21 mouse cellular contexts compared by ENCODE assay signal in the genomic region with DNA sequence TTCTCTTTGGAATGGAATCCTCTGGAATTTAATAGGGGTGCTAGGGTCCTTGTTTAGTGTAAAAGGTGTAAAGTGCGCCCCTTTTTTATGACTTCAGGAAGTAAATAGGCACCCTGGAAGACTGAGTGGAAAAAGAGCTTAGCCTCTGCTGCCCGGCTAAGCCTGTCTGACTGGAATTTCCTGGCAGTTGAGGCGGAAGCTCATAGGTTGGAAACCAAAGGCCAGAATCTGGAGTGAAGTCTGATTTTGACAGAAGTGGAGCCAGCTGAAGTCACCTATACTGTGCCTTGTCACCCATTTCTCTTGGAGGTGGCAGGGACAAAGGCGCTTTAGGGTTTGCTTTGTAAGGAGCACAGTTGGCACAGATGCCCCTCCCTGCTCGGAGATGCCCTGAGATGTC. TPM values are rescaled to one million over a fixed set of nuclear protein-coding genes. Genes with fewer than 3 reads are reported as not detected.
A peak's percentile ranks its signal among the peaks of the same experiment; 100 is the strongest.
DNase-seq lines count a peak whose midpoint lies in the region; ATAC-seq lines count a peak whose summit lies in the region.
"Had no signal": no experiment of that assay in that cellular context is flagged by ENCODE, and none has a peak within 500 bp of the region (broad histone marks: within the 10 kb centered on the region; RNA-seq: fewer than 3 reads in every experiment).

No protein-coding gene starts in this region.

- no peaks in the 10 kb centered on the region for H3K27me3 ChIP-seq in kidney, embryonic 16.5 days (ENCODE audit: insufficient read depth, low read length)
- no peaks in the 10 kb centered on the region for H3K27me3 ChIP-seq in lung, embryonic 16.5 days (ENCODE audit: control insufficient read depth, insufficient read depth, low read depth, low read length)
- no peaks in the 10 kb centered on the region for H3K27me3 ChIP-seq in intestine, embryonic 16.5 days (replicated peaks; ENCODE audit: control insufficient read depth, insufficient read depth, low read length)
- no peaks in the 10 kb centered on the region for H3K27me3 ChIP-seq in stomach, embryonic 15.5 days (replicated peaks)
- H3K27me3 ChIP-seq: hindbrain, embryonic 13.5 days; liver, embryonic 15.5 days had no signal

- no peak for ATAC-seq in kidney, embryonic 16.5 days (ENCODE audit: low FRiP score, low TSS enrichment)
- ATAC-seq in lung, embryonic 16.5 days (ENCODE audit: low read depth) = peak; percentile 47; the same call in 1 of the 2 replicates
- ATAC-seq in intestine, embryonic 16.5 days = peak; percentile 67
- ATAC-seq in stomach, embryonic 15.5 days (ENCODE audit: insufficient read depth, low FRiP score, low read depth) = no peak
- ATAC-seq: CD4-positive, CD25-positive, alpha-beta regulatory T cell, adult 4 months; forebrain, embryonic 16.5 days had no signal

- no peak overlapping the region for H3K4me3 ChIP-seq in kidney, embryonic 16.5 days (ENCODE audit: low read length)
- H3K4me3 ChIP-seq in lung, embryonic 16.5 days (ENCODE audit: low read length) = no peak overlapping the region
- no peak overlapping the region for H3K4me3 ChIP-seq in intestine, embryonic 16.5 days (ENCODE audit: low read length)
- no peak overlapping the region for H3K4me3 ChIP-seq in stomach, embryonic 15.5 days (replicated peaks)
- H3K4me3 ChIP-seq: forebrain, embryonic 10.5 days; hindbrain, embryonic 13.5 days; liver, embryonic 15.5 days had no signal

- H3K9me3 ChIP-seq in kidney, embryonic 16.5 days (ENCODE audit: low read length) = no peaks in the 10 kb centered on the region
- H3K9me3 ChIP-seq in lung, embryonic 16.5 days (ENCODE audit: control insufficient read depth, low read length) = no peaks in the 10 kb centered on the region
- H3K9me3 ChIP-seq in intestine, embryonic 16.5 days (ENCODE audit: control insufficient read depth, low read length) = no peaks in the 10 kb centered on the region
- H3K9me3 ChIP-seq in stomach, embryonic 15.5 days = no peaks in the 10 kb centered on the region
- H3K9me3 ChIP-seq: forebrain, embryonic 10.5 days; hindbrain, embryonic 13.5 days; liver, embryonic 15.5 days had no signal

- no peak overlapping the region for H3K9ac ChIP-seq in kidney, embryonic 16.5 days (replicated peaks; ENCODE audit: low read length)
- no peak overlapping the region for H3K9ac ChIP-seq in lung, embryonic 16.5 days (ENCODE audit: low read length)
- H3K9ac ChIP-seq in intestine, embryonic 16.5 days (ENCODE audit: low read depth, low read length) = no peak overlapping the region
- H3K9ac ChIP-seq in stomach, embryonic 15.5 days = no peak overlapping the region
- H3K9ac ChIP-seq: hindbrain, embryonic 13.5 days; liver, embryonic 15.5 days had no signal

- no peaks in the 10 kb centered on the region for H3K4me1 ChIP-seq in kidney, embryonic 16.5 days (ENCODE audit: insufficient read depth, low read length)
- H3K4me1 ChIP-seq in lung, embryonic 16.5 days (replicated peaks; ENCODE audit: control insufficient read depth, insufficient read depth, low read length) = 0 out of 2 replicates have a peak, but pooled peaks cover 3% of the 10 kb centered on the region
- no peaks in the 10 kb centered on the region for H3K4me1 ChIP-seq in intestine, embryonic 16.5 days (ENCODE audit: control insufficient read depth, insufficient read depth, low read length)
- no peaks in the 10 kb centered on the region for H3K4me1 ChIP-seq in stomach, embryonic 15.5 days
- H3K4me1 ChIP-seq: hindbrain, embryonic 13.5 days had no signal

- H3K4me2 ChIP-seq in kidney, embryonic 16.5 days (replicated peaks; ENCODE audit: low read depth, low read length) = no peak overlapping the region
- no peak overlapping the region for H3K4me2 ChIP-seq in lung, embryonic 16.5 days (ENCODE audit: low read depth, low read length)
- H3K4me2 ChIP-seq in intestine, embryonic 16.5 days (ENCODE audit: low read depth, low read length) = no peak overlapping the region
- H3K4me2 ChIP-seq in stomach, embryonic 15.5 days = no peak overlapping the region
- H3K4me2 ChIP-seq: hindbrain, embryonic 13.5 days; liver, embryonic 15.5 days had no signal

- 68% methylated on average over 5 of the region's 5 CpGs for WGBS in kidney, embryonic 16.5 days
- WGBS in lung, embryonic 16.5 days = 69% methylated on average over 5 of the region's 5 CpGs
- 69% methylated on average over 5 of the region's 5 CpGs for WGBS in intestine, embryonic 16.5 days
- WGBS in stomach, embryonic 15.5 days = 76% methylated on average over 5 of the region's 5 CpGs

- no peak for DNase-seq in kidney, adult 11 months
- DNase-seq in lung, postnatal 10 days = no peak
- no peak for DNase-seq in layer of hippocampus, postnatal 36 days
- no peak for DNase-seq in thymus, postnatal 25 days
- DNase-seq: adrenal gland, postnatal 14 days; cerebellum, adult 9-10 months; gastrocnemius, postnatal 14 days; kidney, adult 9 months; kidney, postnatal 25 days; midbrain, embryonic 14.5 days; right cerebral cortex, postnatal 14 days; thymus, postnatal 36 days had no signal

- H3K27ac ChIP-seq in kidney, embryonic 16.5 days (ENCODE audit: low read length) = 0 out of 2 replicates have a peak overlapping the region, but pooled peaks have one; percentile 10
- 0 out of 2 replicates have a peak overlapping the region, but pooled peaks have one; percentile 12 for H3K27ac ChIP-seq in lung, embryonic 16.5 days (ENCODE audit: low read length)
- H3K27ac ChIP-seq in intestine, embryonic 16.5 days (ENCODE audit: low read length) = no peak overlapping the region
- H3K27ac ChIP-seq in stomach, embryonic 15.5 days = peak overlapping the region; percentile 26; the same call in 1 of the 2 replicates
- H3K27ac ChIP-seq: forebrain, embryonic 10.5 days; hindbrain, embryonic 13.5 days; liver, embryonic 15.5 days had no signal

- H3K36me3 ChIP-seq in kidney, embryonic 16.5 days (ENCODE audit: insufficient read depth, low read length) = no peaks in the 10 kb centered on the region
- no peaks in the 10 kb centered on the region for H3K36me3 ChIP-seq in lung, embryonic 16.5 days (ENCODE audit: control insufficient read depth, insufficient read depth, low read length)
- H3K36me3 ChIP-seq in intestine, embryonic 16.5 days (ENCODE audit: control insufficient read depth, insufficient read depth, low read length) = peaks cover under 1% of the 10 kb centered on the region; the same call in 1 of the 2 replicates
- H3K36me3 ChIP-seq in stomach, embryonic 15.5 days = 0 out of 2 replicates have a peak, but pooled peaks cover under 1% of the 10 kb centered on the region

RNA-seq across cellular contexts. Expression of a gene that starts 25.0 kb away (rescaled TPM):
- polyA plus RNA-seq in kidney, embryonic 16.5 days (2015; fragmentation: Nextera tagmentation; extraction: Ambion mirVana) = 4.6 and 4.9 TPM in 2 replicates
- polyA plus RNA-seq in lung, embryonic 16.5 days (2015; fragmentation: Nextera tagmentation; extraction: Ambion mirVana) = 5.8 and 6.1 TPM in 2 replicates
- polyA plus RNA-seq in intestine, embryonic 16.5 days (2015; fragmentation: Nextera tagmentation; extraction: Ambion mirVana) = 6.1 and 8.4 TPM in 2 replicates
- 4.5 and 5.2 TPM in 2 replicates for polyA plus RNA-seq in stomach, embryonic 15.5 days (2015; fragmentation: Nextera tagmentation; extraction: Ambion mirVana)
- total RNA-seq in layer of hippocampus, postnatal 36 days (2021) = 10 to 100 TPM; 46.0 to 49.1 TPM

RNA-seq across cellular contexts. Expression of a gene that starts 38.0 kb away (rescaled TPM):
- 7.8 and 8.2 TPM in 2 replicates for polyA plus RNA-seq in kidney, embryonic 16.5 days (2015; fragmentation: Nextera tagmentation; extraction: Ambion mirVana)
- polyA plus RNA-seq in lung, embryonic 16.5 days (2015; fragmentation: Nextera tagmentation; extraction: Ambion mirVana) = 5.2 and 5.8 TPM in 2 replicates
- polyA plus RNA-seq in intestine, embryonic 16.5 days (2015; fragmentation: Nextera tagmentation; extraction: Ambion mirVana) = 5.7 and 6.1 TPM in 2 replicates
- 7.2 and 7.8 TPM in 2 replicates for polyA plus RNA-seq in stomach, embryonic 15.5 days (2015; fragmentation: Nextera tagmentation; extraction: Ambion mirVana)
- total RNA-seq in layer of hippocampus, postnatal 36 days (2021) = 1 to 10 TPM; 4.5 to 5.5 TPM

Comparison
In these comparisons a context has a peak if more than half of its experiments do, and no peak if none do; other contexts are left out.
1. ATAC-seq: peak in lung, embryonic 16.5 days (single experiment) and intestine, embryonic 16.5 days (single experiment); none in kidney, embryonic 16.5 days (single experiment) and stomach, embryonic 15.5 days (single experiment).